Mouse (Mus musculus): ENCODE measurements at regions not wholly inside any gene's neighbourhood (a gene's known extent, or its start where the extent isn't known, plus 50 kb on each side); places are given as distances from the start of the nearest gene placed in this dataset.

DNA sequence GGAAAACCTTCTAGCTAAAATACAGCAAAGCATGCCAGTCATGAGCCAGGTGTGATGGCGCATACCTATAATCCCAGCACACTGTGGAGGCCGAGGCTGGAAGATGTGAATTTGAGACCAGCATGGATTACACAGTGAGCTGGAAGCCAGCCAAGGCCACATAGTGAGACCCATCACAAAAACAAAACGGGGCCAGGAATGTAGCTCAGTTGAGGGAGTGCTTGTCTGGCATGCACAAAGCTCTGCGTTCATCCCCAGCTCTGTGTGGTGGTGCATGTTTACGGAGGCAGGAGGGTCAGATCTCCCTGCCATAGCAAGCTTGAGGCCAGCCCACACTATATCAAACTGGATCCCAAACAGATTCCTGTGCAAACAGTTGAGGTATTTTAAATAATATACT lies 646.4 kb downstream of the Rnf144a start:
- no peak overlapping the region for H3K4me2 ChIP-seq (ENCODE audit: insufficient read depth, low read depth, poor library complexity, severe bottlenecking)
- H3K4me3 ChIP-seq (replicated peaks in 1 of 3; ENCODE audit: low read depth in 2 of 3, low read length in 2 of 3, poor library complexity in 1 of 3) = no peak overlapping the region
- no peak for DNase-seq (ENCODE audit: extremely low read depth)
- no peak overlapping the region for H3K27ac ChIP-seq (ENCODE audit: insufficient read depth, low read depth)
- H3K9me3 ChIP-seq (replicated peaks; ENCODE audit: low read length) = no peaks in the 10 kb centered on the region
- dilution Hi-C loops (cut with MboI; ENCODE audit: extremely low pct_ligation_motif_present, extremely low pct_unique_long_range_greater_than_20kb, low sequenced_read_pairs) = no loop called here
- no peaks in the 10 kb centered on the region for H3K27me3 ChIP-seq (replicated peaks)
- TF ChIP-seq PAX5 (IDR thresholded peaks at IDR 0.05; ENCODE audit: low read length) (no peak), TBP (conservative IDR thresholded peaks at IDR 0.05; ENCODE audit: low read depth, low read length) (no peak), POLR2AphosphoS2 (IDR thresholded peaks at IDR 0.05; ENCODE audit: low read depth, low read length) (no peak), TCF12 (IDR thresholded peaks at IDR 0.05; ENCODE audit: low read depth, low read length) (no peak), CHD2 (IDR thresholded peaks at IDR 0.05; ENCODE audit: low read length) (no peak), POLR2A (IDR thresholded peaks at IDR 0.05; ENCODE audit: low read depth, low read length) (no peak), ZMIZ1 (IDR thresholded peaks at IDR 0.05; ENCODE audit: low read depth, low read length) (no peak), RCOR1 (conservative IDR thresholded peaks at IDR 0.05; ENCODE audit: low read depth, low read length) (no peak), ELF1 (IDR thresholded peaks at IDR 0.05; ENCODE audit: low read depth, low read length) (no peak)
- no peak overlapping the region for H3K9ac ChIP-seq (ENCODE audit: insufficient read depth, low read depth)
- in situ Hi-C loops (cut with MboI; ENCODE audit: low pct_ligation_motif_present, low pct_unique_long_range_greater_than_20kb, low sequenced_read_pairs) = no loop called here
- H3K36me3 ChIP-seq (replicated peaks in 1 of 2; ENCODE audit: control insufficient read depth in 1 of 2, insufficient read depth in 1 of 2, low read length in 1 of 2) = no peaks in the 10 kb centered on the region
- H3K79me2 ChIP-seq (replicated peaks; ENCODE audit: control insufficient read depth, extremely low read depth, insufficient read depth, poor library complexity, severe bottlenecking) = no peaks in the 10 kb centered on the region
- no peaks in the 10 kb centered on the region for H3K4me1 ChIP-seq (ENCODE audit: control insufficient read depth in 1 of 2, insufficient read depth in 2 of 2)

DNA sequence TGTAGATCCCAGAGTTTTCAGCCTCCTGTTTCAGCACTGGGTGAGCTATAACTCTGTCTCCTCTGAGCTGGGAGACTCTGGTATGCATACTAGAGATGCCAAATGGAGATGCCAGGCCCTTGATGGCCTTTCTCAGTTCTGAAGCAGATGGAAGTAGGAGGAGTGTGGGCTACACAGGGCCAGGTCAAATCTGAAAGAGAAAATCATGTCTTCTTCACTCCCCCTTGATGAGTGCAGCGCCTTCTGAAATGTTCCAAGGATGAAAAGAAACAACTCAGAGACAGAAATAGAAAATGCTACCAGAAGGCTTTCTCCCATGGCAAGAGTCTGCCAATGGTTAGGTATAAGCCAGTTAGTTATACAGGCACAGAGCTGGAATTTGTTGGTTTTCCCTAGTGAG lies 652.0 kb downstream of the Rnf144a start:
- Histone ChIP-seq H3K4me1 (ENCODE audit: control insufficient read depth in 1 of 2, insufficient read depth in 2 of 2) (no peaks in the 10 kb centered on the region), H3K4me3 (replicated peaks in 1 of 3; ENCODE audit: low read depth in 2 of 3, low read length in 2 of 3, poor library complexity in 1 of 3) (no peak overlapping the region), H3K9ac (ENCODE audit: insufficient read depth, low read depth) (no peak overlapping the region), H3K27me3 (replicated peaks) (no peaks in the 10 kb centered on the region), H3K79me2 (replicated peaks; ENCODE audit: control insufficient read depth, extremely low read depth, insufficient read depth, poor library complexity, severe bottlenecking) (no peaks in the 10 kb centered on the region), H3K9me3 (replicated peaks; ENCODE audit: low read length) (no peaks in the 10 kb centered on the region), H3K36me3 (replicated peaks in 1 of 2; ENCODE audit: control insufficient read depth in 1 of 2, insufficient read depth in 1 of 2, low read length in 1 of 2) (no peaks in the 10 kb centered on the region), H3K4me2 (ENCODE audit: insufficient read depth, low read depth, poor library complexity, severe bottlenecking) (no peak overlapping the region), H3K27ac (ENCODE audit: insufficient read depth, low read depth) (no peak overlapping the region)
- in situ Hi-C loops (cut with MboI; ENCODE audit: low pct_ligation_motif_present, low pct_unique_long_range_greater_than_20kb, low sequenced_read_pairs) = no loop called here
- dilution Hi-C loops (cut with MboI; ENCODE audit: extremely low pct_ligation_motif_present, extremely low pct_unique_long_range_greater_than_20kb, low sequenced_read_pairs) = no loop called here
- DNase-seq (ENCODE audit: extremely low read depth) = no peak
- TF ChIP-seq ZMIZ1 (IDR thresholded peaks at IDR 0.05; ENCODE audit: low read depth, low read length) (no peak), PAX5 (IDR thresholded peaks at IDR 0.05; ENCODE audit: low read length) (no peak), TBP (conservative IDR thresholded peaks at IDR 0.05; ENCODE audit: low read depth, low read length) (no peak), MXI1 (IDR thresholded peaks at IDR 0.05; ENCODE audit: low read depth, low read length) (no peak), IRF4 (IDR thresholded peaks at IDR 0.05; ENCODE audit: low read depth, low read length) (no peak), CTCF (conservative IDR thresholded peaks at IDR 0.05 in 1 of 2, IDR thresholded peaks at IDR 0.05 in 1 of 2; ENCODE audit: low read depth in 2 of 2, low read length in 2 of 2) (no peak), JUND (conservative IDR thresholded peaks at IDR 0.05; ENCODE audit: low read depth, low read length) (no peak)

DNA sequence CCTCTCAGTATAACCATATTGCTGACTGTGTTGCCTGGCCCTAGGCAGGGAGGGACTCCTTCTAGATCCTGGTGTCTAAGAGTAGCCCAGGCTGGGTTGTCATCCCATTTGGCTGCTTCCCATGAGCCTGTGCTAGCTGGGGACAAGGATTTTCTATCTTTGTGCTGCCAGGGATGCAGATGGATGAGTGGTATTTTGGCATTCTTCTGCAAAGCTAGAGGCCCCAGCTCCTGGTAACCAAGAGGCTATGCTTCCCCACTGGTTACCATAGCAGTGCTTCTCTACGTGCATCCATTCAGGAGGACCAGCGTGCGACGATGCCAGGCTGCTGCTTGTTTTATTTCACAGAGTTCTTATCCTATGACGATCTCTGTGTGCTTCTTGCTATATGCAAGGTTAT lies 658.0 kb downstream of the Rnf144a start:
- dilution Hi-C loops (cut with MboI; ENCODE audit: extremely low pct_ligation_motif_present, extremely low pct_unique_long_range_greater_than_20kb, low sequenced_read_pairs) = no loop called here
- Histone ChIP-seq H3K79me2 (replicated peaks; ENCODE audit: control insufficient read depth, extremely low read depth, insufficient read depth, poor library complexity, severe bottlenecking) (no peaks in the 10 kb centered on the region), H3K36me3 (replicated peaks in 1 of 2; ENCODE audit: control insufficient read depth in 1 of 2, insufficient read depth in 1 of 2, low read length in 1 of 2) (no peaks in the 10 kb centered on the region), H3K4me1 (ENCODE audit: control insufficient read depth in 1 of 2, insufficient read depth in 2 of 2) (no peaks in the 10 kb centered on the region), H3K27ac (ENCODE audit: insufficient read depth, low read depth) (no peak overlapping the region), H3K27me3 (replicated peaks) (no peaks in the 10 kb centered on the region), H3K9me3 (replicated peaks; ENCODE audit: low read length) (no peaks in the 10 kb centered on the region), H3K9ac (ENCODE audit: insufficient read depth, low read depth) (no peak overlapping the region), H3K4me2 (ENCODE audit: insufficient read depth, low read depth, poor library complexity, severe bottlenecking) (no peak overlapping the region), H3K4me3 (replicated peaks in 1 of 3; ENCODE audit: low read depth in 2 of 3, low read length in 2 of 3, poor library complexity in 1 of 3) (no peak overlapping the region)
- TF ChIP-seq TCF12 (IDR thresholded peaks at IDR 0.05; ENCODE audit: low read depth, low read length) (no peak), NELFE (IDR thresholded peaks at IDR 0.05; ENCODE audit: low read depth, low read length) (no peak), SIN3A (IDR thresholded peaks at IDR 0.05; ENCODE audit: low read length) (no peak), KAT2A (IDR thresholded peaks at IDR 0.05; ENCODE audit: insufficient replicate concordance, low read length) (no peak)
- no peak for DNase-seq (ENCODE audit: extremely low read depth)
- in situ Hi-C loops (cut with MboI; ENCODE audit: low pct_ligation_motif_present, low pct_unique_long_range_greater_than_20kb, low sequenced_read_pairs) = no loop called here
